Mouse (Mus musculus): ENCODE results near the gene Dnaja4. TPM values are rescaled to one million over a fixed set of nuclear protein-coding genes. Genes with fewer than 3 reads are reported as not detected.
"Not testable (repeated sequence)": the region's sequence is repeated elsewhere in the genome, so short reads cannot be mapped to it uniquely, and the experiment has no call there.

Dnaja4 gene
- polyA plus RNA-seq, 1 experiment from 2014 or later, result 16.1 TPM

DNA sequence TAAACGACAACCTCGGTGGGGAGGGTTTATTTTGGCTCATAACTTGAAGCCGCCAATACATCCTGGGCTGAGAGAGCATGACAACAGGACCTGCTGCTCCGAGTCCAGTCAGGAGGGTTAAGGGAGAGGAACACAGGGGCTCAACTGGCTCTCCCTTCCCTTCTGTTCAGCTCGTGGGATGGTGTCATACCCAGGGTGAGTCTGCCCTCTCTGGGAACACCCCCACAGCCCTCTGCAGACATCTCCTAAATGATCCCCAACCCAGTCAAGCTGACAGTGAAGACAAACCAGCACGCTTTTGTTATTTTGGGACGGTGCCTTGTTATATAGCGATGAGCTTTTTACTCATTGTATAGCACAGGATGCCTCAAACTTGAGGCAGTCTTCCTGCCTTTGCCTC is 9.2 kb upstream of the Dnaja4 start:
- no peaks in the 10 kb centered on the region for H3K4me1 ChIP-seq (ENCODE audit: control insufficient read depth, insufficient read depth, low read length)
- ATAC-seq (ENCODE audit: low read depth) (no peak), DNase-seq (ENCODE audit: low spot score) (no peak)
- no peaks in the 10 kb centered on the region for H3K36me3 ChIP-seq (ENCODE audit: control insufficient read depth, insufficient read depth, low read length)
- H3K27ac ChIP-seq (replicated peaks; ENCODE audit: low read depth, low read length), result no peak overlapping the region
- H3K27me3 ChIP-seq (replicated peaks; ENCODE audit: control insufficient read depth, insufficient read depth, low read length), result no peaks in the 10 kb centered on the region
- 72% methylated on average over 8 of the region's 8 CpGs for WGBS
- no peaks in the 10 kb centered on the region for H3K9me3 ChIP-seq (ENCODE audit: control insufficient read depth, low read length)
- no peak overlapping the region for H3K4me2 ChIP-seq (ENCODE audit: low read depth, low read length)
- no peak overlapping the region for H3K9ac ChIP-seq (ENCODE audit: low read depth, low read length)
- H3K4me3 ChIP-seq (ENCODE audit: low read depth, low read length), result no peak overlapping the region

DNA sequence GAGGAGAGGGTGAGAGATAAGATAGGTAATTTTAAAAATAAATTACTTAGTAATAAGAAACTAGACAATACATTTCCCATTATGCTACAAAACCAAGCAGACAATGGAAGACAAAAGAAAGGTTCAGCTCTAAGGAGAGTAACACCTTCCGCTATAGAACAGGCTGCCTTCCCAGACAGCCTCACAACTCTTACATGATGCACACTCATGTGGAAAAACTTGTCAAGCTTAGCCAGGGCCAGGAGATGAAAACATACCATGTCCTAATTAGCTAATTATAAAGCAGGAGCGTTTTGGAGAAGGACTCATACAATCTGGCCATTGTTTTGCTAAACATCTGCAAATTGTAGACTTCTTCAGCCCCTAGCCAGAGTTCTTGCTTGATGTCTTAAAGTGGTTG is 8.0 kb upstream of the Dnaja4 start:
- not testable (repeated sequence) for DNase-seq (ENCODE audit: low spot score); ATAC-seq (ENCODE audit: low read depth)
- WGBS, result 81% methylated on average over 1 of the region's 2 CpGs

DNA sequence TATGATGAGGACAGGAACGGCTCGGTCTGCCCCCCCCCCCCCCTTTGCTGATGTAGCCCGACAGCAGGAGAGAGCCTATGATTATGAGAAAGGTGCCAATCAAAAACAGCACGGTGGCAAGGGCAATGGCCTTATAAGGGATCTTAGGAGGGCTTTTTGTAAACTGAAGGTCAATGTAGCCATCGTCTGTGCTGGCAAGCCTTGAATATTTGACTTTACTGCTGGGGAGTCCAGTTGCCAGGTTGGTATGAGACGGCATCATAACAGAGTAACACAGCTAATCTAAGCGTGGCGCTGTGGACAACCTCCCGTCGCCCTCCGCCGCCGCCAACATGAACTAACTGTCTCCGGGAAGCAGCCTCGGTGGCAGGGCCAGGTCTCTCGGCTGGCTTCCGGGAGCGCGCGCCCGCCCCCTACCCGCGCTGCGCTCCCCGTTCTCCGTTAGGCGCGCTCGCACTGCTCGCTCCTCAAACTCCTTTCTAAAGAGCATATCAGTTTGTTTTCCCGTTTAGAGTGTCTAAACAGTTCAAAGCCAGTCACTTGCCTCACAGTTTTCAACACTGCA is 7.3 kb upstream of the Dnaja4 start:
- WGBS, result 2% methylated on average over 27 of the region's 31 CpGs
- not testable (repeated sequence) for ATAC-seq (ENCODE audit: low read depth)

More for the DNA sequence above, 8.0 kb upstream of the Dnaja4 start:
- H3K9me3 ChIP-seq (ENCODE audit: control insufficient read depth, low read length); H3K9ac ChIP-seq (ENCODE audit: low read depth, low read length); H3K36me3 ChIP-seq (ENCODE audit: control insufficient read depth, insufficient read depth, low read length); H3K4me1 ChIP-seq (ENCODE audit: control insufficient read depth, insufficient read depth, low read length); H3K27me3 ChIP-seq (replicated peaks; ENCODE audit: control insufficient read depth, insufficient read depth, low read length); H3K27ac ChIP-seq (replicated peaks; ENCODE audit: low read depth, low read length); H3K4me3 ChIP-seq (ENCODE audit: low read depth, low read length); H3K4me2 ChIP-seq (ENCODE audit: low read depth, low read length): not testable (repeated sequence)

DNA sequence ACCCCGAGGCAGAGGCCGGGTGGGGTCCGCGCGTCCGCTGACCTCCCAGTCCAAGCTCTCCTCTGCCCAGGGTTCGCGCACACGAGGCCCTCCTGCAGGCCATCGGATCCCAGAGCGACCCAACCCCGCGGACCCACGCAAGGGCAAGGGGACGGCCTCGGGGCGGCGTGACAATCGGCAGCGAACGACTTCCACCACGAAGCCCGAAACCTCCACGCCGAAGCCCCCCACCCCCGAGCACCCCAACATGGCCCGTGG is 343 bp downstream of the Dnaja4 start:
- Histone ChIP-seq H3K27me3 (replicated peaks; ENCODE audit: control insufficient read depth, insufficient read depth, low read length) (no peaks in the 10 kb centered on the region; the same call in 1 of the 2 replicates), H3K9me3 (ENCODE audit: control insufficient read depth, low read length) (no peaks in the 10 kb centered on the region), H3K27ac (replicated peaks; ENCODE audit: low read depth, low read length) (no peak overlapping the region), H3K9ac (ENCODE audit: low read depth, low read length) (peak overlapping the region; percentile 89), H3K36me3 (ENCODE audit: control insufficient read depth, insufficient read depth, low read length) (no peaks in the 10 kb centered on the region), H3K4me2 (ENCODE audit: low read depth, low read length) (peak overlapping the region; percentile 92), H3K4me1 (ENCODE audit: control insufficient read depth, insufficient read depth, low read length) (0 out of 2 replicates have a peak, but pooled peaks cover 7% of the 10 kb centered on the region), H3K4me3 (ENCODE audit: low read depth, low read length) (peak overlapping the region; percentile 78)
- 9% methylated on average over 23 of the region's 27 CpGs for WGBS
- DNase-seq (ENCODE audit: low spot score), result no peak
- peak; percentile 55 for ATAC-seq (ENCODE audit: low read depth)

More for the DNA sequence above, 7.3 kb upstream of the Dnaja4 start:
- not testable (repeated sequence) for H3K27me3 ChIP-seq (replicated peaks; ENCODE audit: control insufficient read depth, insufficient read depth, low read length); H3K27ac ChIP-seq (replicated peaks; ENCODE audit: low read depth, low read length); H3K9me3 ChIP-seq (ENCODE audit: control insufficient read depth, low read length); DNase-seq (ENCODE audit: low spot score); H3K36me3 ChIP-seq (ENCODE audit: control insufficient read depth, insufficient read depth, low read length); H3K4me1 ChIP-seq (ENCODE audit: control insufficient read depth, insufficient read depth, low read length)
- Histone ChIP-seq H3K4me2 (ENCODE audit: low read depth, low read length) (peak overlapping the region; percentile 56), H3K4me3 (ENCODE audit: low read depth, low read length) (peak overlapping the region; percentile 35), H3K9ac (ENCODE audit: low read depth, low read length) (peak overlapping the region; percentile 1; the same call in 1 of the 2 replicates)

DNA sequence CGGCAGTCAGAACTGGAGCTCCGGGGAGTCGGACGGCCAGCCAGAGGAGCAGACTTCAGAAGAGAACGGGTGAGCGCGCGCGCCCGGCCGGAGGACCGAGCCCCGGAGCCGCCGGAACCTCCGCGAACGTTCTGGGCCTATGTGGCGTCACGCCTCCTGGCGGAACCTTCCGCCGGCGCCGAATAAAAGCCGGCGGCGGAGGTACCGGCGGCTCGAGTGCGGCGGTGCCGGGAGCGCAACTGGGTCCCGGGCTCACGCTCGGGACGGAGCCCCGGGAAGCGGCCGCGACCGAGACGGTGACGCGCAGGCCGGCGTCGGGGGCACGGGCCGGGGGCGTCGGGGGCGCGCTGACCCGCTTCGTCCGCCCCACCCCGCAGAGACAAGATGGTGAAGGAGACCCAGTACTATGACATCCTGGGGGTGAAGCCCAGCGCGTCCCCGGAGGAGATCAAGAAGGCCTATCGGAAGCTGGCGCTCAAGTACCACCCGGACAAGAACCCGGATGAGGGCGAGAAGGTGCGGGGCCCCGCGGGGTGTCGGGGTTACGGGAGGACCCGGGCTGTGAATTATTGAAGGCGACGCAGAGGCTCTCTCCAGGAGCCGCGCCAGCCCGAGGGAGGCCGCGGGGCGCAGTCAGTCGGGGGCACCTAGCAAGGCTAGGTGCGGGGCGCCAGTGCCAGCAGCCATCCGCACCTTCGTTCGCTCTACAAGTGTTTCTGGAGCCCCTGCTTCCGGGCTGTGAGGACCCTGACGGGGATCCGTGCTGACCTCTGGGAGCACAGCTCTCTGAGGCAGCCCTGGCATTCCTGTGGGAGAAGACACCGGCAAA is 886 bp downstream of the Dnaja4 start:
- Histone ChIP-seq H3K4me3 (ENCODE audit: low read depth, low read length) (peak overlapping the region; percentile 78), H3K36me3 (ENCODE audit: control insufficient read depth, insufficient read depth, low read length) (no peaks in the 10 kb centered on the region), H3K9ac (ENCODE audit: low read depth, low read length) (peak overlapping the region; percentile 89), H3K4me1 (ENCODE audit: control insufficient read depth, insufficient read depth, low read length) (0 out of 2 replicates have a peak, but pooled peaks cover 7% of the 10 kb centered on the region), H3K27ac (replicated peaks; ENCODE audit: low read depth, low read length) (no peak overlapping the region), H3K27me3 (replicated peaks; ENCODE audit: control insufficient read depth, insufficient read depth, low read length) (no peaks in the 10 kb centered on the region; the same call in 1 of the 2 replicates), H3K4me2 (ENCODE audit: low read depth, low read length) (peak overlapping the region; percentile 92), H3K9me3 (ENCODE audit: control insufficient read depth, low read length) (no peaks in the 10 kb centered on the region)
- DNase-seq (ENCODE audit: low spot score) (peak; percentile 88), ATAC-seq (ENCODE audit: low read depth) (peak; percentile 66)
- WGBS, result 0% methylated on average over 33 of the region's 92 CpGs

DNA sequence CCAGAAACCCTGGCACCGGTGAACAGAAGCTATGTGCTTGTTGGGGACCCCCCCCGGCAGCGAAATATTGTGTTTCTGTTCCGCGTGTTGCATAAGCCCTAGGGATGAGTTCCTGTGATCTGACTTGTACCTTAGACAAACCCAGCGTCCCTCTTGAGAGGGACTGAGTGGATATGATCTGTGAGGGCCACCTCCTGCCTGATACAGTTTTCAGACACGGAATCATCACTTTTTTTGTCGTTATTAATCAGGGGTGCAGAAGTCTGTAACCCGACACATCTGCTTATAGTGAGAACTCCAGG is 1.5 kb downstream of the Dnaja4 start:
- Histone ChIP-seq H3K9me3 (ENCODE audit: control insufficient read depth, low read length) (no peaks in the 10 kb centered on the region), H3K4me3 (ENCODE audit: low read depth, low read length) (peak overlapping the region; percentile 78), H3K27me3 (replicated peaks; ENCODE audit: control insufficient read depth, insufficient read depth, low read length) (no peaks in the 10 kb centered on the region; the same call in 1 of the 2 replicates), H3K4me2 (ENCODE audit: low read depth, low read length) (peak overlapping the region; percentile 92), H3K9ac (ENCODE audit: low read depth, low read length) (peak overlapping the region; percentile 89), H3K27ac (replicated peaks; ENCODE audit: low read depth, low read length) (no peak overlapping the region), H3K4me1 (ENCODE audit: control insufficient read depth, insufficient read depth, low read length) (0 out of 2 replicates have a peak, but pooled peaks cover 7% of the 10 kb centered on the region), H3K36me3 (ENCODE audit: control insufficient read depth, insufficient read depth, low read length) (no peaks in the 10 kb centered on the region)
- 14% methylated on average over 9 of the region's 9 CpGs for WGBS
- ATAC-seq (ENCODE audit: low read depth) (peak; percentile 4; the same call in 1 of the 2 replicates), DNase-seq (ENCODE audit: low spot score) (no peak)

DNA sequence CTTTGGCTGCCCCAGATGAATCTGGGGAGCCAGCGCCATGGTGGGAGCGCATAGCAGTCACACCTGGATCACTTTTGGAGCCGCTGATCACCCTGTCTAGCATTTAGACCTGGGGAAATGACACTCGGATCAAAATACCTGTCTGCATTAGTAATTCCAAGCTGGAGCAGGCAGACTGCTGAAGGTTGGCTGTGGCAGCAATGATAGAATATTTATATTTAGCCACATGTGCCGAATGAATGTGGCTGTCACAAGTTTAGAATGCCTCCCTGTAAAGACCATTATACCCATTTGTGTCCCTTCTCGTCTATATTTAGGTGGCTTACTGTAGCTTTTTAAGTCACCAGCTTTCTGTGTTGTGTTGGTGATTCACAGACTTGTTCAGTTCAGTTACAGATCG is 2.1 kb downstream of the Dnaja4 start:
- peak overlapping the region; percentile 78; the same call in 1 of the 2 replicates for H3K4me3 ChIP-seq (ENCODE audit: low read depth, low read length)
- H3K36me3 ChIP-seq (ENCODE audit: control insufficient read depth, insufficient read depth, low read length), result no peaks in the 10 kb centered on the region
- H3K27ac ChIP-seq (replicated peaks; ENCODE audit: low read depth, low read length), result no peak overlapping the region
- ATAC-seq (ENCODE audit: low read depth) (no peak), DNase-seq (ENCODE audit: low spot score) (no peak)
- no peaks in the 10 kb centered on the region for H3K9me3 ChIP-seq (ENCODE audit: control insufficient read depth, low read length)
- no peaks in the 10 kb centered on the region; the same call in 1 of the 2 replicates for H3K27me3 ChIP-seq (replicated peaks; ENCODE audit: control insufficient read depth, insufficient read depth, low read length)
- 69% methylated on average over 7 of the region's 7 CpGs for WGBS
- H3K4me1 ChIP-seq (ENCODE audit: control insufficient read depth, insufficient read depth, low read length), result 0 out of 2 replicates have a peak, but pooled peaks cover 7% of the 10 kb centered on the region
- H3K4me2 ChIP-seq (ENCODE audit: low read depth, low read length), result peak overlapping the region; percentile 92
- H3K9ac ChIP-seq (ENCODE audit: low read depth, low read length), result no peak overlapping the region

DNA sequence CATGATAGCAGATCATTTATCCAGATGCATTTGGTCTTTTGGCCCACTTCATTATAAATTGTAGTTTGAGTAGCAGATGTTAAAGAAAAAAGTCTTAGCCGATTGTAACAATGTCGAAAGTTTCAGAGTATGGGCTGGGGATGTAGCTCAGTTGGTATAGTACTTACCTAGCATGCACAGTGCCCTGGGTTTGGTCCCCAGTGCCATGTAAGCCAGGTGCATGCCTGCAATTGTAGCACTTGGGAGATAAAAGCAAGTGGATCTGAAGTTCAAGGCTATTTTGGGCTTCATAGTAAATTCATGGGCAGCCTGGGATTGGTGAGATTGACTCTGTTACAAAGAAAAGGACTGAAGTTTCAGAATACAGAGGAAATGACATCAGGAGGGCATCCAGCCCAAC is 3.9 kb downstream of the Dnaja4 start:
- Histone ChIP-seq H3K27me3 (replicated peaks; ENCODE audit: control insufficient read depth, insufficient read depth, low read length) (no peaks in the 10 kb centered on the region; the same call in 1 of the 2 replicates), H3K9ac (ENCODE audit: low read depth, low read length) (no peak overlapping the region), H3K4me2 (ENCODE audit: low read depth, low read length) (no peak overlapping the region), H3K9me3 (ENCODE audit: control insufficient read depth, low read length) (no peaks in the 10 kb centered on the region), H3K4me3 (ENCODE audit: low read depth, low read length) (no peak overlapping the region), H3K36me3 (ENCODE audit: control insufficient read depth, insufficient read depth, low read length) (no peaks in the 10 kb centered on the region), H3K4me1 (ENCODE audit: control insufficient read depth, insufficient read depth, low read length) (0 out of 2 replicates have a peak, but pooled peaks cover 7% of the 10 kb centered on the region), H3K27ac (replicated peaks; ENCODE audit: low read depth, low read length) (no peak overlapping the region)
- ATAC-seq (ENCODE audit: low read depth) (no peak), DNase-seq (ENCODE audit: low spot score) (no peak)
- 84% methylated on average over 2 of the region's 2 CpGs for WGBS

Measured in embryonic facial prominence, embryonic 14.5 days (tissue).